Mouse (Mus musculus) stomach, postnatal 0 days (tissue): Measurements from ENCODE around the gene Chchd10. TPM values are rescaled to one million over a fixed set of nuclear protein-coding genes. Genes with fewer than 3 reads are reported as not detected.

Source experiments
- ATAC-seq: fragments of 200-750 bp; cut with Nextera tagmentation; 2 replicates; pipeline ENCODE4 v1.8.0; 2017; ENCODE audit not compliant: low FRiP score, low TSS enrichment
- DNase-seq: peaks from one replicate; pipeline ENCODE4 v3.0.0-alpha.2; 2016; ENCODE audit warnings: low spot score
- H3K27ac ChIP-seq: fragments of 300-500 bp; sonication (generic); replicated peaks from 2 replicates; pipeline ENCODE4 v1.5.1; 2014; ENCODE audit warnings: mild to moderate bottlenecking, control low read depth
- H3K27me3 ChIP-seq: fragments of 300-500 bp; sonication (generic); 2 replicates; pipeline ENCODE4 v1.6.1; 2014; ENCODE audit warnings: low read length; ENCODE audit not compliant: control insufficient read depth, insufficient read depth
- H3K36me3 ChIP-seq: fragments of 300-500 bp; sonication (generic); 2 replicates; pipeline ENCODE4 v1.6.1; 2014; ENCODE audit warnings: low read length, mixed read lengths; ENCODE audit not compliant: control insufficient read depth, insufficient read depth
- H3K4me1 ChIP-seq: fragments of 300-500 bp; sonication (generic); replicated peaks from 2 replicates; pipeline ENCODE4 v1.6.1; 2014; ENCODE audit warnings: antibody characterized with exemption; ENCODE audit not compliant: control insufficient read depth, insufficient read depth
- H3K4me2 ChIP-seq: fragments of 300-500 bp; sonication (generic); replicated peaks from 2 replicates; pipeline ENCODE4 v1.6.1; 2014; ENCODE audit warnings: low read depth, mild to moderate bottlenecking, control low read depth, moderate library complexity
- H3K4me3 ChIP-seq: fragments of 300-500 bp; sonication (generic); 2 replicates; pipeline ENCODE4 v1.5.1; 2014; ENCODE audit warnings: low read depth, low read length, control low read depth
- H3K9ac ChIP-seq: fragments of 300-500 bp; sonication (generic); 2 replicates; pipeline ENCODE4 v1.6.1; 2014; ENCODE audit warnings: mild to moderate bottlenecking, low read length, control low read depth, mixed read lengths
- H3K9me3 ChIP-seq: fragments of 300-500 bp; sonication (generic); 2 replicates; pipeline ENCODE4 v1.6.1; 2016; ENCODE audit warnings: low read length; ENCODE audit not compliant: control insufficient read depth
- CTCF ChIP-seq: IDR thresholded peaks from 2 replicates; pipeline ENCODE4 v1.5.1; 2016; ENCODE audit warnings: antibody characterized with exemption, low read depth, mild to moderate bottlenecking, moderate library complexity
- EP300 ChIP-seq: optimal IDR thresholded peaks from 2 replicates; pipeline ENCODE3; 2016; ENCODE audit warnings: antibody characterized with exemption
- WGBS: fragments of 180-500 bp; shearing (Covaris S2); extraction: QIAGEN DNeasy Blood & Tissue Kit; methylation state at CpG from one replicate; pipeline ENCODE4 v1.1.7; 2014; 5-methylcytosine and 5-hydroxymethylcytosine counted together
- polyA plus RNA-seq: library from polyadenylated mRNA; unstranded; fragments of >200 nt; fragmentation: Nextera tagmentation; extraction: Ambion mirVana; gene quantifications from 2 replicates; pipeline ENCODE4 v1.2.1, GENCODE M21; 2015

Gene Chchd10
- polyA plus RNA-seq, 1 experiment from 2014 or later, result 232 TPM

- Histone ChIP-seq H3K27me3 (no peaks in the 10 kb centered on the region), H3K9ac (no peak within 1 kb of the TSS), H3K4me3 (no peak within 1 kb of the TSS), H3K27ac (no peak within 1 kb of the TSS), H3K4me1 (no peaks in the 10 kb centered on the region), H3K9me3 (no peaks in the 10 kb centered on the region), H3K36me3 (no peaks in the 10 kb centered on the region), H3K4me2 (no peak within 1 kb of the TSS)
- no peak for TF ChIP-seq CTCF
- TF ChIP-seq EP300, result no peak
- WGBS, result 74% methylated on average over 15 of the region's 15 CpGs
- ATAC-seq (no peak), DNase-seq (no peak)
These were observed 10.0 kb downstream of the Chchd10 start, which contains the start of gene Vpreb3 for GRCm38 (mm10) chr10:75942736-75943477. Gene Vpreb3, plus strand, starts transcription at chr10:75943057.

DNA sequence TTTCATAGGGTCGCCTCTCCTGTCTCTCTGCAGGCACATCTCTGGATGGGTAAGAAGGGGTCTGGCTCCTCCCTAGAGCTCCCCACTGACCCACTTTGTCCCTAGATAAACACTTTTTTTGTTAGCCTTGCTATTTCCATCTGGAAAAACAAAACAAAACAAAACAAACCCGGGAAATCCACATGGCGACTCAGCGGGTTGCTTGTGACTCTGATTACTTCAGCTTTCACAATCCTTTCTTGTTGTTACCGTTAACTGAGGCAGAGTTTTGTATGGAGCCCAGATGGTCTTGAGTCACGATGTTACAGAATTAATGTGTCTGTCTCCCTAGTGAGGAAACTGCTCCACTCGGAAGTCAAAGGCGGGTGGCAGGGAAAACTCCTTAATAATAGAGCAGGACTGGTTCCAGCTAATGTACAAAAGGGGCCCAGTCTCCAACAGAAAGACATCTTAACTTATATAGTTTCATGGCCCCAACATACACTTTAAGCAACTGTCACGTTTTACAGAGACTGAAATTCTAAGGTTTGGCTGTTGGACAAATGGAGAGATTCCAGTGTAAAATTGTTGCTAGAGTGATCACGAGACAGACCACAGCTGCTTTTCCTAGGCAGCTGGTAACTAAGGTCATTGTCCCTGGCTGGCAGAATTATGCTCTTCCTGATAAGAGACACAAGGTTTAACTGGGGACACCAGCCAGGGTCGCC lies 11.3 kb downstream of the Chchd10 start:
- Histone ChIP-seq H3K27ac (0 out of 2 replicates have a peak overlapping the region, but pooled peaks have one; percentile 8), H3K36me3 (no peaks in the 10 kb centered on the region), H3K9me3 (no peaks in the 10 kb centered on the region), H3K4me2 (no peak overlapping the region), H3K9ac (no peak overlapping the region), H3K4me1 (no peaks in the 10 kb centered on the region), H3K4me3 (no peak overlapping the region), H3K27me3 (no peaks in the 10 kb centered on the region)
- no peak; the same call in 1 of the 2 replicates for ATAC-seq
- no peak for DNase-seq
- WGBS, result 28% methylated on average over 11 of the region's 11 CpGs
- no peak for TF ChIP-seq EP300
- no peak for TF ChIP-seq CTCF

DNA sequence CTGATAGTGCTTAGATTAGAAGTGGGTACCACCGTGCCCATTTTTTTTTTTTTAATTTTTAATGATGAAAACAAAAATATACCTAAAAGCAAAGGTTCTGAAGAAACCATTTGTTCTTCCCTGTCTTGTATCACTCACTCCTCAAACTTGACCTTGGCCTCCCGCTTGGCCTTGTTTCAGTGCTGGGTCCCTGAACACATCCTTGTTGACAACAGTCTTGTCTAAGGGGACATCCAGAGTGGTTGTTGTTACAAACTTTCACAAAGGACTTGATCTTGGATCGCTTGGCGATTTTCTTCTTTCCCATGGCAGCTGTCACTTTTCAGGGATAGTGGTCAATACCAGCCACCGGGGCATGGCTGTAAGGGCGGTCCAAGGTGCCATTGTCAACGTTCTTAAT lies 12.3 kb downstream of the Chchd10 start:
- Histone ChIP-seq H3K4me3 (no peak overlapping the region), H3K27ac (no peak overlapping the region), H3K9me3 (no peaks in the 10 kb centered on the region), H3K27me3 (no peaks in the 10 kb centered on the region), H3K4me1 (no peaks in the 10 kb centered on the region), H3K4me2 (no peak overlapping the region), H3K9ac (no peak overlapping the region), H3K36me3 (no peaks in the 10 kb centered on the region)
- TF ChIP-seq CTCF (no peak), EP300 (no peak)
- no peak for ATAC-seq
- 93% methylated on average over 7 of the region's 7 CpGs for WGBS
- no peak for DNase-seq

- Histone ChIP-seq H3K36me3 (no peaks in the 10 kb centered on the region), H3K27me3 (no peaks in the 10 kb centered on the region), H3K27ac (no peak overlapping the region), H3K9ac (no peak overlapping the region), H3K4me3 (no peak overlapping the region), H3K4me2 (no peak overlapping the region), H3K4me1 (no peaks in the 10 kb centered on the region), H3K9me3 (no peaks in the 10 kb centered on the region)
- 62% methylated on average over 7 of the region's 7 CpGs for WGBS
- DNase-seq, result no peak
- TF ChIP-seq CTCF (no peak), EP300 (no peak)
- no peak for ATAC-seq
These were observed 13.0 kb downstream of the Chchd10 start for GRCm38 (mm10) chr10:75945896-75946295.

DNA sequence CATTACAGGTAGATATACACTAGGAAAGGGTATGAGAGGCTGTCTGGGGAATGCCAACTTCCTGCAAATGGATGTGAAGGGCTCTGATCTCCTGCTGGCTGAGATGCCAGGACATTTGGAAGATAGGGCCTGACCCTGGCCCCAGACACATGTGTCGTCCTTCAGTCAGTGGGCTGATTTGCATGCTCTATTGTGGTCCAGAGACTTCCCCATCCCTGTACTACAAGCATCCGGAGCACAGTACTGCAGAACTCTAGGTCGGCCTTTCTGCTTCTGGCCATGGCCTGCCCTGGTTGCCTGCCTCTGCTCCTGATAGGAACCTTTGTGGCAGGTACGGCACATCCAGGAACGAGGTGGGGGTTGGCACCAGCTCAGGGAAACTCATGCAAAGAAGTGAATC lies 15.1 kb downstream of the Chchd10 start:
- 75% methylated on average over 5 of the region's 5 CpGs for WGBS

More for the DNA sequence above, 15.1 kb downstream of the Chchd10 start:
- ATAC-seq, result no peak
- Histone ChIP-seq H3K9ac (no peak overlapping the region), H3K4me1 (0 out of 2 replicates have a peak, but pooled peaks cover 2% of the 10 kb centered on the region), H3K4me3 (no peak overlapping the region), H3K4me2 (no peak overlapping the region), H3K9me3 (no peaks in the 10 kb centered on the region), H3K27me3 (no peaks in the 10 kb centered on the region), H3K27ac (no peak overlapping the region), H3K36me3 (no peaks in the 10 kb centered on the region)
- DNase-seq, result no peak
- TF ChIP-seq EP300, result no peak
- TF ChIP-seq CTCF, result no peak
